Mouse (Mus musculus): ENCODE results near the gene Ndufa7.

GRCm38 (mm10) chr17:33812475-33812874 lies 11.9 kb upstream of the Ndufa7 start:
- no peak for TF ChIP-seq CTCF (IDR thresholded peaks at IDR 0.05; ENCODE audit: low read depth)
- no peak for TF ChIP-seq EP300 (optimal IDR thresholded peaks at IDR 0.05)
